Comparison of ENCODE assay signal across 7 mouse cellular contexts in genomic region chr16:91484808-91485700, GRCm38 (mm10). TPM values are rescaled to one million over a fixed set of nuclear protein-coding genes. Genes with fewer than 3 reads are reported as not detected.
DNase-seq lines count a peak whose midpoint lies in the region; ATAC-seq and TF ChIP-seq lines count a peak whose summit lies in the region.

TSS of gene Ifnar1 (plus strand) at chr16:91485238.

- no peaks in the 10 kb centered on the region for H3K9me3 ChIP-seq in embryonic facial prominence, embryonic 10.5 days
- no peaks in the 10 kb centered on the region for H3K9me3 ChIP-seq in intestine, postnatal 0 days (ENCODE audit: control insufficient read depth)
- H3K9me3 ChIP-seq in midbrain, embryonic 12.5 days: no peaks in the 10 kb centered on the region

- under 1% methylated on average over 68 of the region's 68 CpGs for WGBS in embryonic facial prominence, embryonic 10.5 days
- WGBS in intestine, postnatal 0 days: under 1% methylated on average over 59 of the region's 68 CpGs
- WGBS in midbrain, embryonic 12.5 days: under 1% methylated on average over 65 of the region's 68 CpGs
- WGBS in small intestine, adult 2 months: under 1% methylated on average over 64 of the region's 68 CpGs

- peak within 1 kb of the TSS; percentile 90 for H3K4me2 ChIP-seq in intestine, postnatal 0 days (replicated peaks; ENCODE audit: low read depth)
- peak within 1 kb of the TSS; percentile 78 for H3K4me2 ChIP-seq in midbrain, embryonic 12.5 days (replicated peaks)

- peaks cover 22% of the 10 kb centered on the region for H3K4me1 ChIP-seq in embryonic facial prominence, embryonic 10.5 days
- peaks cover 4% of the 10 kb centered on the region for H3K4me1 ChIP-seq in intestine, postnatal 0 days (replicated peaks; ENCODE audit: control insufficient read depth, insufficient read depth, low read length)
- peaks cover 16% of the 10 kb centered on the region for H3K4me1 ChIP-seq in midbrain, embryonic 12.5 days
- H3K4me1 ChIP-seq in small intestine, adult 2 months (ENCODE audit: control insufficient read depth, insufficient read depth, insufficient read length, low read length): peaks cover 13% of the 10 kb centered on the region; the same call in 1 of the 2 replicates

- peak; percentile 99 for ATAC-seq in intestine, postnatal 0 days
- peak; percentile 99 for ATAC-seq in midbrain, embryonic 12.5 days (ENCODE audit: low FRiP score, low read depth)

- H3K27me3 ChIP-seq in embryonic facial prominence, embryonic 10.5 days (replicated peaks; ENCODE audit: low read depth, poor library complexity, severe bottlenecking): no peaks in the 10 kb centered on the region
- H3K27me3 ChIP-seq in intestine, postnatal 0 days (replicated peaks; ENCODE audit: control insufficient read depth, insufficient read depth, low read length): no peaks in the 10 kb centered on the region
- no peaks in the 10 kb centered on the region for H3K27me3 ChIP-seq in midbrain, embryonic 12.5 days
- no peaks in the 10 kb centered on the region for H3K27me3 ChIP-seq in small intestine, adult 2 months (ENCODE audit: control insufficient read depth, insufficient read depth, low read length)

- peak; percentile 99 for DNase-seq in adrenal gland, postnatal 10 days
- peak; percentile 99 for DNase-seq in embryonic facial prominence, embryonic 10.5 days (ENCODE audit: low spot score)
- peak; percentile 73 for DNase-seq in gonadal fat pad, adult 2 months (ENCODE audit: low read depth)
- peak; percentile 99 for DNase-seq in left cerebral cortex, postnatal 4 days

- intact Hi-C loops in left cerebral cortex, postnatal 4 days (cut with DNase I): no loop called here

- peak; percentile 88 for TF ChIP-seq POLR2A in small intestine, adult 2 months (IDR thresholded peaks at IDR 0.05; ENCODE audit: low read depth, low read length)

- 0 out of 2 replicates have a peak, but pooled peaks have one; percentile 3 for TF ChIP-seq CTCF in intestine, postnatal 0 days (IDR thresholded peaks at IDR 0.05; ENCODE audit: low read depth)
- TF ChIP-seq CTCF in small intestine, adult 2 months (IDR thresholded peaks at IDR 0.05; ENCODE audit: extremely low read depth, insufficient read length, insufficient replicate concordance, low read depth, low read length): no peak

- H3K4me3 ChIP-seq in embryonic facial prominence, embryonic 10.5 days: peak within 1 kb of the TSS; percentile 71
- peak within 1 kb of the TSS; percentile 86 for H3K4me3 ChIP-seq in intestine, postnatal 0 days (ENCODE audit: low read depth, low read length)
- peak within 1 kb of the TSS; percentile 89 for H3K4me3 ChIP-seq in midbrain, embryonic 12.5 days
- peak within 1 kb of the TSS; percentile 82 for H3K4me3 ChIP-seq in small intestine, adult 2 months (ENCODE audit: low read depth, low read length)

- peak within 1 kb of the TSS; percentile 93 for H3K27ac ChIP-seq in embryonic facial prominence, embryonic 10.5 days (replicated peaks)
- peak within 1 kb of the TSS; percentile 91 for H3K27ac ChIP-seq in intestine, postnatal 0 days (ENCODE audit: low read depth, low read length)
- peak within 1 kb of the TSS; percentile 98 for H3K27ac ChIP-seq in midbrain, embryonic 12.5 days (replicated peaks)
- H3K27ac ChIP-seq in small intestine, adult 2 months (ENCODE audit: insufficient read depth, low read depth, low read length): peak within 1 kb of the TSS; percentile 87

- peak within 1 kb of the TSS; percentile 82 for H3K9ac ChIP-seq in intestine, postnatal 0 days (ENCODE audit: low read depth, low read length)
- peak within 1 kb of the TSS; percentile 93 for H3K9ac ChIP-seq in midbrain, embryonic 12.5 days (replicated peaks)

- H3K36me3 ChIP-seq in embryonic facial prominence, embryonic 10.5 days (replicated peaks): peaks cover 34% of the 10 kb centered on the region
- peaks cover 7% of the 10 kb centered on the region for H3K36me3 ChIP-seq in intestine, postnatal 0 days (ENCODE audit: control insufficient read depth, insufficient read depth)
- peaks cover 9% of the 10 kb centered on the region for H3K36me3 ChIP-seq in midbrain, embryonic 12.5 days
- H3K36me3 ChIP-seq in small intestine, adult 2 months (ENCODE audit: control insufficient read depth, insufficient read depth, low read length): peaks cover 5% of the 10 kb centered on the region

RNA-seq across cellular contexts. Expression of gene Ifnar1, which starts in this region (rescaled TPM):
- 10 to 100 TPM; 71.2 to 85.3 TPM for total RNA-seq in adrenal gland, postnatal 10 days (2021)
- 56.9 and 57.6 TPM in 2 replicates for polyA plus RNA-seq in embryonic facial prominence, embryonic 10.5 days (2016; fragmentation: Nextera tagmentation; extraction: Ambion mirVana)
- 25.7 and 26.7 TPM in 2 replicates for polyA plus RNA-seq in gonadal fat pad, adult 2 months (2012; rRNA removed)
- polyA plus RNA-seq in intestine, postnatal 0 days (2015; fragmentation: Nextera tagmentation; extraction: Ambion mirVana): 18.2 and 21.6 TPM in 2 replicates
- total RNA-seq in left cerebral cortex, postnatal 4 days (2021): 10 to 100 TPM; 83.8 to 92.7 TPM
- 56.5 and 60.0 TPM in 2 replicates for polyA plus RNA-seq in midbrain, embryonic 12.5 days (2016; fragmentation: Nextera tagmentation; extraction: Ambion mirVana)
- polyA plus RNA-seq in small intestine, adult 2 months (2012; rRNA removed): 6.5 and 12.4 TPM in 2 replicates

Comparison
In these comparisons a context has a peak if more than half of its experiments do, and no peak if none do; other contexts are left out.
1. Peak in every context shown above with its lines: DNase-seq, ATAC-seq, H3K4me3 ChIP-seq and H3K27ac ChIP-seq.